Mouse (Mus musculus) hindbrain, postnatal 0 days (tissue): ENCODE measurements at regions not wholly inside any gene's neighbourhood (a gene's known extent, or its start where the extent isn't known, plus 50 kb on each side); places are given as distances from the start of the nearest gene placed in this dataset.
A peak's percentile ranks its signal among the peaks of the same experiment; 100 is the strongest.

Source experiments
- ATAC-seq: fragments of 200-750 bp; cut with Nextera tagmentation; 2 replicates; pipeline ENCODE4 v1.8.0; 2017; ENCODE audit warnings: mild to moderate bottlenecking, moderate TSS enrichment, moderate library complexity
- DNase-seq: peaks from one replicate; pipeline ENCODE4 v3.0.0-alpha.2; 2015; ENCODE audit warnings: low spot score
- H3K27ac ChIP-seq: fragments of 300-500 bp; sonication (generic); 2 replicates; pipeline ENCODE4 v1.5.1; 2014; ENCODE audit warnings: mild to moderate bottlenecking
- H3K27me3 ChIP-seq: fragments of 300-500 bp; sonication (generic); 2 replicates; pipeline ENCODE4 v1.6.1; 2014; ENCODE audit warnings: low read length, mixed read lengths; ENCODE audit not compliant: insufficient read depth
- H3K36me3 ChIP-seq: fragments of 300-500 bp; sonication (generic); 2 replicates; pipeline ENCODE4 v1.6.1; 2014; ENCODE audit warnings: low read length, mixed read lengths; ENCODE audit not compliant: insufficient read depth
- H3K4me1 ChIP-seq: fragments of 300-500 bp; sonication (generic); 2 replicates; pipeline ENCODE4 v1.6.1; 2014; ENCODE audit warnings: antibody characterized with exemption, low read length, mixed read lengths; ENCODE audit not compliant: insufficient read depth
- H3K4me2 ChIP-seq: fragments of 300-500 bp; sonication (generic); 2 replicates; pipeline ENCODE4 v1.6.1; 2014; ENCODE audit warnings: low read depth, mild to moderate bottlenecking, low read length, moderate library complexity, mixed read lengths
- H3K4me3 ChIP-seq: fragments of 300-500 bp; sonication (generic); 2 replicates; pipeline ENCODE4 v1.5.1; 2014; ENCODE audit warnings: low read length
- H3K9ac ChIP-seq: fragments of 300-500 bp; sonication (generic); replicated peaks from 2 replicates; pipeline ENCODE4 v1.6.1; 2014; ENCODE audit warnings: mild to moderate bottlenecking, low read length, moderate library complexity, mixed read lengths
- H3K9me3 ChIP-seq: fragments of 300-500 bp; sonication (generic); 2 replicates; pipeline ENCODE4 v1.6.1; 2016; ENCODE audit warnings: low read length, mixed read lengths
- CTCF ChIP-seq: IDR thresholded peaks from 2 replicates; pipeline ENCODE4 v1.5.1; 2016; ENCODE audit warnings: antibody characterized with exemption, control low read depth, low read depth
- WGBS: fragments of 180-500 bp; shearing (Covaris S2); extraction: QIAGEN DNeasy Blood & Tissue Kit; methylation state at CpG from one replicate; pipeline ENCODE4 v1.1.7; 2014; 5-methylcytosine and 5-hydroxymethylcytosine counted together

- no peak overlapping the region for H3K9ac ChIP-seq
- no peak overlapping the region for H3K27ac ChIP-seq
- H3K4me1 ChIP-seq = no peaks in the 10 kb centered on the region
- no peaks in the 10 kb centered on the region for H3K9me3 ChIP-seq
- no peaks in the 10 kb centered on the region; the same call in 1 of the 2 replicates for H3K36me3 ChIP-seq
- ATAC-seq (no peak), DNase-seq (no peak)
- H3K27me3 ChIP-seq = no peaks in the 10 kb centered on the region
- no peak overlapping the region for H3K4me3 ChIP-seq
- H3K4me2 ChIP-seq = no peak overlapping the region
- WGBS = 97% methylated on average over 6 of the region's 6 CpGs
- TF ChIP-seq CTCF = no peak
These were observed 138.8 kb upstream of the Rtl1 start for GRCm38 (mm10) chr12:109738911-109739310.

- Histone ChIP-seq H3K4me2 (no peak overlapping the region), H3K27ac (no peak overlapping the region), H3K9ac (no peak overlapping the region), H3K36me3 (no peaks in the 10 kb centered on the region), H3K27me3 (no peaks in the 10 kb centered on the region), H3K4me3 (no peak overlapping the region), H3K9me3 (no peaks in the 10 kb centered on the region), H3K4me1 (no peaks in the 10 kb centered on the region)
- TF ChIP-seq CTCF = no peak
- DNase-seq (no peak), ATAC-seq (no peak)
- 91% methylated on average over 11 of the region's 11 CpGs for WGBS
These were observed 142.4 kb upstream of the Rtl1 start for GRCm38 (mm10) chr12:109742486-109742885.

GRCm38 (mm10) chr12:109743036-109743650 lies 143.0 kb upstream of the Rtl1 start:
- Histone ChIP-seq H3K4me3 (no peak overlapping the region), H3K9ac (no peak overlapping the region), H3K27me3 (no peaks in the 10 kb centered on the region), H3K4me2 (no peak overlapping the region), H3K27ac (no peak overlapping the region), H3K36me3 (no peaks in the 10 kb centered on the region), H3K9me3 (no peaks in the 10 kb centered on the region), H3K4me1 (no peaks in the 10 kb centered on the region)
- DNase-seq = no peak
- no peak for ATAC-seq
- TF ChIP-seq CTCF = no peak
- WGBS = 75% methylated on average over 24 of the region's 24 CpGs

GRCm38 (mm10) chr12:109744186-109744585 lies 144.1 kb upstream of the Rtl1 start:
- H3K9me3 ChIP-seq = no peaks in the 10 kb centered on the region
- H3K4me1 ChIP-seq = no peaks in the 10 kb centered on the region
- no peak overlapping the region for H3K27ac ChIP-seq
- no peaks in the 10 kb centered on the region for H3K36me3 ChIP-seq
- 89% methylated on average over 4 of the region's 4 CpGs for WGBS
- TF ChIP-seq CTCF = no peak
- DNase-seq (no peak), ATAC-seq (no peak)
- H3K4me2 ChIP-seq = no peak overlapping the region
- no peak overlapping the region for H3K9ac ChIP-seq
- no peaks in the 10 kb centered on the region for H3K27me3 ChIP-seq
- no peak overlapping the region for H3K4me3 ChIP-seq

- no peaks in the 10 kb centered on the region for H3K4me1 ChIP-seq
- H3K4me2 ChIP-seq = no peak overlapping the region
- 23% methylated on average over 15 of the region's 15 CpGs for WGBS
- no peaks in the 10 kb centered on the region for H3K27me3 ChIP-seq
- no peak overlapping the region for H3K4me3 ChIP-seq
- 0 out of 2 replicates have a peak overlapping the region, but pooled peaks have one; percentile 8 for H3K27ac ChIP-seq
- H3K9ac ChIP-seq = no peak overlapping the region
- H3K36me3 ChIP-seq = no peaks in the 10 kb centered on the region
- no peaks in the 10 kb centered on the region for H3K9me3 ChIP-seq
- ATAC-seq = no peak
- peak; percentile 60 for DNase-seq
- TF ChIP-seq CTCF = no peak
These were observed 145.8 kb upstream of the Rtl1 start for GRCm38 (mm10) chr12:109745731-109746484.

- ATAC-seq (no peak), DNase-seq (no peak)
- Histone ChIP-seq H3K4me1 (no peaks in the 10 kb centered on the region), H3K9me3 (no peaks in the 10 kb centered on the region), H3K27me3 (no peaks in the 10 kb centered on the region), H3K4me3 (no peak overlapping the region), H3K9ac (no peak overlapping the region), H3K36me3 (no peaks in the 10 kb centered on the region), H3K4me2 (no peak overlapping the region), H3K27ac (no peak overlapping the region)
- TF ChIP-seq CTCF = no peak
- 71% methylated on average over 5 of the region's 5 CpGs for WGBS
These were observed 147.1 kb upstream of the Rtl1 start for GRCm38 (mm10) chr12:109747201-109747600.

- Histone ChIP-seq H3K27me3 (no peaks in the 10 kb centered on the region), H3K4me3 (no peak overlapping the region), H3K4me1 (no peaks in the 10 kb centered on the region), H3K4me2 (no peak overlapping the region), H3K9me3 (no peaks in the 10 kb centered on the region), H3K9ac (no peak overlapping the region), H3K36me3 (no peaks in the 10 kb centered on the region), H3K27ac (no peak overlapping the region)
- 68% methylated on average over 13 of the region's 13 CpGs for WGBS
- TF ChIP-seq CTCF = no peak
- DNase-seq = no peak
- ATAC-seq = no peak
These were observed 147.6 kb upstream of the Rtl1 start for GRCm38 (mm10) chr12:109747776-109748175.
